Mouse (Mus musculus): Measurements from ENCODE around the gene Cd55.

- no peak for TF ChIP-seq CTCF (conservative IDR thresholded peaks at IDR 0.05; ENCODE audit: low read length)
- TF ChIP-seq POU5F1 (IDR thresholded peaks at IDR 0.05; ENCODE audit: borderline replicate concordance, low read length) = no peak
Observed at GRCm38 (mm10) chr1:130430920-130431319, 31.6 kb downstream of the Cd55 start.
